Mouse (Mus musculus): ENCODE measurements around the gene Gm9844. TPM values are rescaled to one million over a fixed set of nuclear protein-coding genes. Genes with fewer than 3 reads are reported as not detected.

Gm9844 gene
- total and polyA plus RNA-seq, 3 experiments = 0.54 to 0.95 TPM; not detected in 1

DNA sequence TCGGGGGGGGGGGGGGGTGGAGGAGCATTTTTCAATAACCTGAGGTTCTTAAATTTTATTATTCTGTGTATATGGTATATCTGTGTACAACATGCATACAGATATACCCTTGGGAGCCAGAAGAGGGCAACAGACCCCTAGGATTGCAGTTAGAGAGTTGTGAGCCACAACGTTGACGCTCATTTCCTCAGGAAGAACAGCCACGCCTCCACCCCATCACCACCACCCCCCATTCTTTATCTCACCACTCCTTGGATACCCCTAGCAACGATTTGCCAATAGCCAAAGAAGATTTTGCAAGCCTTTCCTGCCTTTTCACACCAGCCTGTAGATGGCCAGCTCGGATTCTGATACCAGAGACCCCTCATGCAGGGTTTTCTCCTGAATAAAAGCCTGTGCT is 16.3 kb upstream of the Gm9844 start:
- no peak overlapping the region for H3K4me3 ChIP-seq (ENCODE audit: control insufficient read depth in 1 of 2, insufficient read depth in 1 of 2, low read depth in 2 of 2, low read length in 2 of 2)
- no peak for TF ChIP-seq UBTF (IDR thresholded peaks at IDR 0.05; ENCODE audit: borderline replicate concordance, insufficient read depth, low read depth, low read length)
- no peak for TF ChIP-seq ETS1 (IDR thresholded peaks at IDR 0.05; ENCODE audit: low read depth, low read length)
- peak; percentile 69 for TF ChIP-seq GATA1 (IDR thresholded peaks at IDR 0.05; ENCODE audit: low read depth, low read length)
- TF ChIP-seq BHLHE40 (IDR thresholded peaks at IDR 0.05; ENCODE audit: borderline replicate concordance, low read depth, low read length) = no peak
- TF ChIP-seq GABPA (IDR thresholded peaks at IDR 0.05; ENCODE audit: low read depth, low read length) = no peak
- TF ChIP-seq ZC3H11A (IDR thresholded peaks at IDR 0.05; ENCODE audit: low read depth, low read length) = peak; percentile 79
- TF ChIP-seq RAD21 (IDR thresholded peaks at IDR 0.05; ENCODE audit: low read depth, low read length) = peak; percentile 85
- no peak for TF ChIP-seq TBP (IDR thresholded peaks at IDR 0.05; ENCODE audit: low read depth, low read length)
- TF ChIP-seq MAZ (IDR thresholded peaks at IDR 0.05; ENCODE audit: low read depth, low read length) = 0 out of 2 replicates have a peak, but pooled peaks have one; percentile 38
- TF ChIP-seq SIN3A (IDR thresholded peaks at IDR 0.05; ENCODE audit: low read length) = peak; percentile 38; the same call in 1 of the 2 replicates
- no peak for TF ChIP-seq ELF1 (IDR thresholded peaks at IDR 0.05; ENCODE audit: low read depth, low read length)
- TF ChIP-seq NELFE (IDR thresholded peaks at IDR 0.05; ENCODE audit: low read depth, low read length) = no peak
- TF ChIP-seq MAX (IDR thresholded peaks at IDR 0.05; ENCODE audit: low read length) = no peak
- TF ChIP-seq USF1 (IDR thresholded peaks at IDR 0.05; ENCODE audit: low read depth, low read length) = no peak
- TF ChIP-seq RCOR1 (IDR thresholded peaks at IDR 0.05; ENCODE audit: low read depth, low read length) = no peak
- TF ChIP-seq HCFC1 (IDR thresholded peaks at IDR 0.05; ENCODE audit: low read depth, low read length) = peak; percentile 52; the same call in 1 of the 2 replicates
- TF ChIP-seq USF2 (IDR thresholded peaks at IDR 0.05; ENCODE audit: borderline replicate concordance in 1 of 2, insufficient read depth in 1 of 2, low read depth in 1 of 2, low read length in 2 of 2) = no peak
- peak; percentile 75 for TF ChIP-seq SMC3 (IDR thresholded peaks at IDR 0.05; ENCODE audit: low read depth, low read length)
- no peak for TF ChIP-seq CHD2 (IDR thresholded peaks at IDR 0.05; ENCODE audit: low read length)
- TF ChIP-seq ZMIZ1 (IDR thresholded peaks at IDR 0.05; ENCODE audit: low read depth, low read length) = no peak
- TF ChIP-seq CTCF (IDR thresholded peaks at IDR 0.05 in 2 of 3, conservative IDR thresholded peaks at IDR 0.05 in 1 of 3; ENCODE audit: control insufficient read depth in 1 of 3, insufficient read depth in 1 of 3, low read depth in 2 of 3, low read length in 3 of 3, poor library complexity in 1 of 3, severe bottlenecking in 1 of 3) = peak; percentile 50 to 78 (median 58)
- TF ChIP-seq KAT2A (conservative IDR thresholded peaks at IDR 0.05; ENCODE audit: low read depth, low read length) = no peak
- DNase-seq (ENCODE audit: low read depth, low spot score) = peak; percentile 90
- H3K27ac ChIP-seq (ENCODE audit: control insufficient read depth, low read depth, low read length) = no peak overlapping the region
- no peaks in the 10 kb centered on the region for H3K9me3 ChIP-seq (replicated peaks; ENCODE audit: insufficient read depth, low read length)
- peaks cover 0 to 13% of the 10 kb centered on the region in 2 experiments; a peak in 2 of 4 replicates for H3K36me3 ChIP-seq (ENCODE audit: control insufficient read depth in 1 of 2, insufficient read depth in 2 of 2, low read length in 2 of 2)
- H3K9ac ChIP-seq (ENCODE audit: control insufficient read depth, low read depth, low read length, poor library complexity, severe bottlenecking) = no peak overlapping the region
- no peaks in the 10 kb centered on the region for H3K79me2 ChIP-seq (ENCODE audit: control insufficient read depth, insufficient read depth, low read length, poor library complexity)
- peaks cover 5 to 18% of the 10 kb centered on the region in 2 experiments for H3K4me1 ChIP-seq (ENCODE audit: control insufficient read depth in 1 of 2, insufficient read depth in 2 of 2, low read length in 2 of 2)
- H3K27me3 ChIP-seq (ENCODE audit: control insufficient read depth in 1 of 2, insufficient read depth in 2 of 2, low read length in 2 of 2) = no peaks in the 10 kb centered on the region
